Mouse (Mus musculus) myocyte (in vitro differentiated cells): Measurements from ENCODE around the gene Olfr1371.
"Not testable (repeated sequence)": the region's sequence is repeated elsewhere in the genome, so short reads cannot be mapped to it uniquely, and the experiment has no call there.

Experiments used
- CEBPB ChIP-seq: IDR thresholded peaks from 2 replicates; pipeline ENCODE4 v1.6.1; 2011; ENCODE audit warnings: mild to moderate bottlenecking, moderate library complexity; ENCODE audit not compliant: poor library complexity, insufficient read depth, severe bottlenecking
- E2F4 ChIP-seq: IDR thresholded peaks from one replicate; pipeline ENCODE4 v1.6.1; 2011; ENCODE audit warnings: mild to moderate bottlenecking, control low read depth, moderate library complexity; ENCODE audit not compliant: insufficient read depth
- MAX ChIP-seq: IDR thresholded peaks from one replicate; pipeline ENCODE4 v1.6.1; 2011; ENCODE audit warnings: low read depth, mild to moderate bottlenecking, control low read depth
- MYOD1 ChIP-seq, 3 experiments: IDR thresholded peaks; one replicate each; pipeline ENCODE4 v1.6.1; 2011; ENCODE audit warnings: control low read depth in 2 of 3, low read depth in 2 of 3, mild to moderate bottlenecking in 2 of 3, moderate library complexity in 1 of 3; ENCODE audit not compliant: insufficient read length in 2 of 3, control insufficient read depth in 1 of 3
- MYOG ChIP-seq, 3 experiments: IDR thresholded peaks; one replicate each; pipeline ENCODE4 v1.6.1; 2011; ENCODE audit warnings: control low read depth in 2 of 3, low read depth in 2 of 3, mild to moderate bottlenecking in 2 of 3; ENCODE audit not compliant: insufficient read length in 2 of 3, control insufficient read depth in 1 of 3, insufficient read depth in 1 of 3
- POLR2A ChIP-seq: IDR thresholded peaks from one replicate; pipeline ENCODE4 v1.6.1; 2011; ENCODE audit warnings: low read depth, mild to moderate bottlenecking, control low read depth, moderate library complexity; ENCODE audit not compliant: insufficient read length
- POLR2AphosphoS2 ChIP-seq: IDR thresholded peaks from one replicate; pipeline ENCODE4 v1.6.1; 2011; ENCODE audit warnings: low read depth, control low read depth; ENCODE audit not compliant: insufficient read length
- REST ChIP-seq: IDR thresholded peaks from one replicate; pipeline ENCODE4 v1.6.1; 2011; ENCODE audit warnings: mild to moderate bottlenecking, control low read depth, moderate library complexity; ENCODE audit not compliant: insufficient read depth, insufficient read length
- SRF ChIP-seq: IDR thresholded peaks from one replicate; pipeline ENCODE4 v1.6.1; 2011; ENCODE audit warnings: low read depth; ENCODE audit not compliant: control insufficient read depth, insufficient read length
- TCF12 ChIP-seq: IDR thresholded peaks from one replicate; pipeline ENCODE4 v1.6.1; 2011; ENCODE audit warnings: mild to moderate bottlenecking, control low read depth; ENCODE audit not compliant: poor library complexity, insufficient read depth, severe bottlenecking
- USF1 ChIP-seq: IDR thresholded peaks from one replicate; pipeline ENCODE4 v1.6.1; 2011; ENCODE audit warnings: low read depth, mild to moderate bottlenecking, control low read depth, moderate library complexity

DNA sequence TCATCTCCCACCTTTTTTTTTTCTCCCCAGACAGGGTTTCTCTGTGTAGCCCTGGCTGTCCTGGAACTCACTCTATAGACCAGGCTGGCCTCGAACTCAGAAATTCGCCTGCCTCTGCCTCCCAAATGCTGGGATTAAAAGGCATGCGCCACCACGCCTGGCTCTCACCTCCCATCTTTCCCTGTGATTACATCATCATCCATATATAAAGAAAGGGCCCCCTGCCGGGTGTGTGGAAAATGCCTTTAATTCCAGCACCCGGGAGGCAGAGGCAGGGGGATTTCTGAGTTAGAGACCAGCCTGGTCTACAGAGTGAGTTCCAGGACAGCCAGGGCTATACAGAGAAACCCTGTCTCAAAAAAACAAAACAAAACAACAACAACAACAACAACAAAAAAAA lies 8.1 kb upstream of the Olfr1371 start:
- not testable (repeated sequence) for TF ChIP-seq TCF12; REST; MYOD1 (IDR thresholded peaks at IDR 0.05; ENCODE audit: control insufficient read depth in 1 of 3, insufficient read length in 2 of 3, low read depth in 2 of 3); E2F4; POLR2A; USF1; SRF; MAX; POLR2AphosphoS2; CEBPB; MYOG (IDR thresholded peaks at IDR 0.05; ENCODE audit: control insufficient read depth in 1 of 3, insufficient read depth in 1 of 3, insufficient read length in 2 of 3, low read depth in 2 of 3)
